Mouse (Mus musculus) adrenal gland, adult 18-20 months (tissue): ENCODE results near the gene H13. TPM values are rescaled to one million over a fixed set of nuclear protein-coding genes. Genes with fewer than 3 reads are reported as not detected.
A peak's percentile ranks its signal among the peaks of the same experiment; 100 is the strongest.
"Not testable (repeated sequence)": the region's sequence is repeated elsewhere in the genome, so short reads cannot be mapped to it uniquely, and the experiment has no call there.

Source experiments
- DNase-seq, 2 experiments: peaks; one replicate each; pipeline ENCODE4 v3.0.0; 2021 to 2022; ENCODE audit warnings: low spot score in 2 of 2
- total RNA-seq, 2 experiments: library from RNA; stranded (reverse); gene quantifications; 1 replicate in 1 of 2; 2 replicates in 1 of 2; pipeline ENCODE4 v1.2.3; 2021

The H13 gene
- total RNA-seq, 2 experiments from 2014 or later = 151 to 170 TPM

DNA sequence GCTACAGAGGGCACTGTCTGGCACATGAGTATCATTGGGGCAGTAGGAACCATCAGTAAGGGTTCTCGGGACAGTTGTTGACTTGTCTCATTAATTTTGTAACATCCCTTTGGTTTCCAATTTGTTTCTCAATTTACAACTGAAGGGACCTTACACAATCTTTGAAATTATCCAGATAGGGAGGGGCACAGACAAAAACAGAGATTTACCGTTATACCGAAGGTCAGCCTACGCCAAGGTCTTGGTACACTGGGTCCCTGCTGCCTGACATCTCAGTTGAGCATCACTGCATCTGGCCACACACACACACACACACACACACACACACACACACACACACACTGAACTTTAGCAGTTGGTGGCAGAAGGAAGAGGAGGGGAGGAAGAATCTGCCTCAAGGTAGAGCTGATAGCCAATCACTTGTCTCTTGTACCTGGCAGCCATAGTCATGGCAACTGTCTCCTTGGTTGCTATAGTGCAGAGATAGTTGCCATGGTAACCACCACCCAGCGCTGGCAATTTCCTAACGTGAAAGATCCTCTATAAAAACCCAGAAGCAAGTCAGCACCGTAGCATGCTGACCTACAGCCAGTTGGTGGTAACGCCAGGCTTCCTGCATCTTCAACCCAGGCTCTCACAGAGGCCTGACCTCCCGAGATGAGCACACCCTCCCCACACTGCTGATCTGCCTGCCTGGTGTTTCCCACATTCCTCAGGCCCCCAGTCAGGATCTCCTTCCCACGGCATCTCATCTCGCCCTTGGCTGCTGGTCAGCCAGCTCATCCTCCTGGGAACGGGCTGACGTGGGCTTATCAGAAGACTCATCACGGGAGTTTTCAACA lies 15.2 kb upstream of the H13 start:
- peak in 1 of 2 experiments; percentile 44 for DNase-seq

- peak in 1 of 2 experiments; percentile 54 for DNase-seq
Measured at GRCm38 (mm10) chr2:152657398-152657797, 11.9 kb upstream of the H13 start.

- DNase-seq = no peak
Measured at GRCm38 (mm10) chr2:152661163-152661562, 8.1 kb upstream of the H13 start.

DNA sequence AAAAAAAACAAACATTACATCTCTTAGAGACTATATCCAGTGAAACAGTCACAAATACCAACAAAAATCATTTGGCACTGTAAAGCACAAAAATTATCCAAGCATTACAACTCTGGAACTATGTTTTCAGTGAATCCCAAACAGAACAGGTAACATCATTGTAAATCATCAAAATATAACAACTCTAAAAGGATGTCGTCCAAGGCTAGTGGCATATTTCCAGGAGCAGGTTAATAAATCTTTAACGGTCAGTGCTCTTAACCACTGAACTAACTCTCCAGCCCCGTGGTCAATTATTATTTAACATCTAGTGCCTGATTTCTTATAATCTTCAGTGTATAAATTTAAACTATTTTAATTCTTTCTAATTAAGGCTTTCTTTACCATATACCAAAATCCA lies 3.1 kb upstream of the H13 start:
- not testable (repeated sequence) for DNase-seq

- DNase-seq = no peak
Measured at GRCm38 (mm10) chr2:152669639-152670484, 601 bp downstream of the H13 start.

GRCm38 (mm10) chr2:152670983-152671641 lies 1.9 kb downstream of the H13 start:
- no peak for DNase-seq

- DNase-seq = no peak
Measured at GRCm38 (mm10) chr2:152671642-152671999, 2.4 kb downstream of the H13 start.

DNA sequence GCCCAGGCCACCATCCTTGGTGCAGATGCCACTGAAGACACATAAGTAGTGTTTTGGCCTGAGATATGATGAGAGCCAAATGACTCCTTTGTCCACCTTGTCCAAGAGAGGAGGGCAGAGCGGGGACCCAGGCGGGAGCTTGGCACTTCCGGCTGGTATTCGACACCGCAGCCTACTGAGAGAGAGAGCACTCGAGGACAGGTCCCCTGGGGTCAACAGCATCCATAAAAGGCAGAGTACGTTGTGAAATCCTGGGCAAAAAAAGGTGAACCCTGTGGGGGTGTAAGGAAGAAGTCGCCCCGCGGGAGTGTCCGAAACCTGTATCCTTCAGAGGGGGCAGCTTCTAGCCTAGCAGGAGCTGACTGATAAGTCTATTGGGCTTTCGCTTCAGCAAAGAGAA lies 2.9 kb downstream of the H13 start:
- DNase-seq = no peak

DNA sequence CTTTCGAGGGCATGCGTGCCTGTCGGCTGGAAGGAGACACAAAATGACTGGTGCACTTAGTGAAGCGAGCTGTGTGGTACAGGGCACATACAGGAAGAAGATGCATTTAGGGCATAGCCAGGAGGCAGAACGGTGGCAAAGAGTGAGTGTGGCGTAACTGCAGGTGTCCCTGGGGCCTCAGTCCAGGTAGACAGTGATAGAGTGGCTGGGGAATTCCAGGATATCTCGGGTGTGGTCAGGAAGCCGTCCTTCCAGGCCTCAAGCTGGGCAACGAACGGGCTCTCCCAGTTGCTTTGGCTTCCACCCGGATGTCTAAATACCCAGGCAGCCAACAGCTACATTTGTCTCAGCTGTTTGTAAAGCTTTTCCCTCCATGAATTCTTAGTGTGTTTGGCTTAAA lies 4.9 kb downstream of the H13 start:
- DNase-seq = no peak

- no peak for DNase-seq
Measured at GRCm38 (mm10) chr2:152675252-152675791, 6.1 kb downstream of the H13 start.

GRCm38 (mm10) chr2:152678302-152678701 lies 9.0 kb downstream of the H13 start:
- no peak for DNase-seq

DNA sequence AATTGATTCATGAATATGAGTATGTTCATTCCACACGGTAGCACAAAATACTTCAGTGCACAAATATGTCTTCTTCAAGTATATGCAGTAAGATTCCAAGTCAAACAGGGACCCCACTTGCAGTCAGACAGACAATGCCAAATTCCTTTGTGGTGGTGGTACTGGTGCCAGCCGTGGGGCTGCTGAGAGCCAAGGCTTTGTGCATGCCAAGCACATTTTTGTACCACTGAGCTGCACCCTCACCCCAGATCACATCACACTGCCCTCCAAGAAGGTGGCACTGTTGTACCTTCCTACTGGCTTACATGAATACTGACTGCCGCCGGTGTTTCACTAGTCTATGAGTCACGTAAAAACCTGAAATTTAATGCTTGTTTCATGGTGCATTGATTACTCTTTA lies 9.7 kb downstream of the H13 start:
- no peak for DNase-seq

- no peak for DNase-seq
Measured at GRCm38 (mm10) chr2:152679701-152680355, 10.6 kb downstream of the H13 start.

DNA sequence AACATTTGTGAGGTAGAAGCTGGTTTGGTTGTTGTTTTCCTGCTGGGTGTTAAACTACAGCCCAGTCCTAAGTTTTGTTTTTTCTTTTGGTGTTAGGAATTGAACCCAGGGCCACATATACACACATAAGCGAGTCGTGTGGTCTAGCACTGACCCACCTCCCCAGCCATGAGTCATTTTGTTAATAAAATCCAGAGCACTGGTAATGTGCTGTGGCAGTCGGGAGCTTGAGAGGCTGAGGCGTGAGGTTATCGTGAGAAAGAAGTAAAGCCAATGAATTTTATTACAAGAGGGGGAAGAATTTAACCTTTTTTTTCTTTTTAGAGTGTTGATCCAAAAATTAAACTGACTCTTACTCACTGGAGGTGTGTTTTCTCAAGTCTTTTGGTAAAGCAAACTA lies 13.8 kb downstream of the H13 start:
- no peak for DNase-seq

- no peak for DNase-seq
Measured at GRCm38 (mm10) chr2:152686399-152686798, 17.1 kb downstream of the H13 start.

GRCm38 (mm10) chr2:152686806-152687267 lies 17.6 kb downstream of the H13 start, which contains the start of gene Mcts2:
TSS of gene Mcts2 (plus strand) at chr2:152687035.
- DNase-seq = peak; percentile 80 to 83

- DNase-seq = peak in 1 of 2 experiments; percentile 53
Measured at GRCm38 (mm10) chr2:152691564-152692217, 22.4 kb downstream of the H13 start.

DNA sequence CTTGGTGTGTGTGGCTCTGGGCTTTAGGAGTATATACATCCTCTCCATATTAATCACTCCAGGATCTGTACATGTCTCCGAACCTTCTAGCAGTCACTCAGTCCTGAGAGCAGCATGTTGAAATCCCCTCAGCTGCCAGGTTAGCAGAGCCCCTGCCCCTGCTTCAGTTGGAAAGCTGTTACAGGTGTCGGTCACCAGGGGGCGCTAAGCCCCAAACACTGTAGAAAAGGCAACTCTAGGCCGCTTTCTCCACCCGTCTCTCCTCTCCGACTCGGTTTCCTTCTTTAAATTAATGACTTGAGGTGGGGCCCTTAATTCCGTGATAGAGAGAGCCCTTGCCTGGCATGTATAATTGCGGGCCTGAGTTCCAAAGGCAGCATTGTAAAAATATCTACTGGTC lies 24.0 kb downstream of the H13 start:
- peak; percentile 68 for DNase-seq

GRCm38 (mm10) chr2:152693735-152694134 lies 24.5 kb downstream of the H13 start:
- no peak for DNase-seq

- DNase-seq = no peak
Measured at GRCm38 (mm10) chr2:152694708-152695107, 25.4 kb downstream of the H13 start.
